Mouse (Mus musculus) limb, embryonic 12.5 days (tissue): ENCODE results near the gene Fam19a3. TPM values are rescaled to one million over a fixed set of nuclear protein-coding genes. Genes with fewer than 3 reads are reported as not detected.

Source experiments
- ATAC-seq: fragments of 200-750 bp; cut with Nextera tagmentation; 2 replicates; pipeline ENCODE4 v1.8.0; 2017; ENCODE audit warnings: low read depth, moderate TSS enrichment; ENCODE audit not compliant: insufficient number of reproducible peaks, insufficient read depth, low FRiP score, low TSS enrichment
- H3K27ac ChIP-seq: fragments of 300-500 bp; sonication (generic); 2 replicates; pipeline ENCODE4 v1.5.1; 2016; ENCODE audit warnings: mild to moderate bottlenecking, moderate library complexity
- H3K27me3 ChIP-seq: fragments of 300-500 bp; sonication (generic); 2 replicates; pipeline ENCODE4 v1.6.1; 2016; ENCODE audit warnings: mild to moderate bottlenecking, moderate library complexity
- H3K36me3 ChIP-seq: fragments of 300-500 bp; sonication (generic); 2 replicates; pipeline ENCODE4 v1.6.1; 2016; ENCODE audit warnings: mild to moderate bottlenecking, moderate library complexity
- H3K4me1 ChIP-seq: fragments of 300-500 bp; sonication (generic); replicated peaks from 2 replicates; pipeline ENCODE4 v1.6.1; 2016
- H3K4me2 ChIP-seq: fragments of 300-500 bp; sonication (generic); 2 replicates; pipeline ENCODE4 v1.6.1; 2016; ENCODE audit warnings: mild to moderate bottlenecking, moderate library complexity
- H3K4me3 ChIP-seq: fragments of 300-500 bp; sonication (generic); replicated peaks from 2 replicates; pipeline ENCODE4 v1.5.1; 2016; ENCODE audit warnings: mild to moderate bottlenecking
- H3K9ac ChIP-seq: fragments of 300-500 bp; sonication (generic); replicated peaks from 2 replicates; pipeline ENCODE4 v1.6.1; 2016; ENCODE audit warnings: mild to moderate bottlenecking, moderate library complexity
- H3K9me3 ChIP-seq: fragments of 300-500 bp; sonication (generic); 2 replicates; pipeline ENCODE4 v1.6.1; 2016; ENCODE audit warnings: mild to moderate bottlenecking, moderate library complexity
- WGBS: fragments of 180-500 bp; shearing (Covaris S2); methylation state at CpG from one replicate; pipeline ENCODE4 v1.1.7; 2016; 5-methylcytosine and 5-hydroxymethylcytosine counted together
- polyA plus RNA-seq: library from polyadenylated mRNA; unstranded; fragments of >200 nt; fragmentation: Nextera tagmentation; extraction: Ambion mirVana; gene quantifications from 2 replicates; pipeline ENCODE4 v1.2.1, GENCODE M21; 2016

Fam19a3 gene
- polyA plus RNA-seq, 1 experiment from 2014 or later, result 0.85 TPM

- peaks cover 10% of the 10 kb centered on the region for H3K4me1 ChIP-seq
- H3K36me3 ChIP-seq, result peaks cover 29% of the 10 kb centered on the region; the same call in 1 of the 2 replicates
- H3K9ac ChIP-seq, result no peak overlapping the region
- WGBS, result 27% methylated on average over 3 of the region's 3 CpGs
- no peak for ATAC-seq
- no peaks in the 10 kb centered on the region for H3K27me3 ChIP-seq
- H3K4me2 ChIP-seq, result no peak overlapping the region
- H3K4me3 ChIP-seq, result no peak overlapping the region
- H3K9me3 ChIP-seq, result no peaks in the 10 kb centered on the region
- no peak overlapping the region for H3K27ac ChIP-seq
Measured at GRCm38 (mm10) chr3:104811752-104812151, 30.1 kb upstream of the Fam19a3 start.

DNA sequence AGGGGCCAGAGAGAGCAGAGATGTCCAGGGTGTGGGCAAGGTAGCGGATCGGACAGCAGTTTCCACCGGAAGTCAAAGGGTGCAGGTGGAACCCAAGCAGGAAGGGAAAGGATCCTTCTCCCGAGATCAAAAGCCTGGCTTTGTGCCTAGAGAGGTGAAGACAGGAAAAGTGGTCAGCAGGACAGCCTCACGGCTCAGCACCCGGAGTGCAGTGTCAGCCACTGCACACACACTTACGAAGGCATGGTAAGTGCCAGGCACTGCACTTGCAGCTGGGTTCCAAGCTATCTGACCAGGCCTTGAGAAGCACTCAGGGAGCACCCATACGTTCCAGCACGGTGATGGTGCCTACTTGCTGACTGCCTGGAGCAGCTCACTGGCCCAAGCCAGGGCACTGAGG, 23.9 kb upstream of the Fam19a3 start:
- no peaks in the 10 kb centered on the region for H3K4me1 ChIP-seq
- ATAC-seq, result no peak
- no peaks in the 10 kb centered on the region for H3K27me3 ChIP-seq
- H3K9me3 ChIP-seq, result no peaks in the 10 kb centered on the region
- H3K9ac ChIP-seq, result no peak overlapping the region
- H3K4me3 ChIP-seq, result no peak overlapping the region
- H3K4me2 ChIP-seq, result no peak overlapping the region
- WGBS, result 76% methylated on average over 9 of the region's 9 CpGs
- peaks cover 57% of the 10 kb centered on the region for H3K36me3 ChIP-seq
- H3K27ac ChIP-seq, result no peak overlapping the region

GRCm38 (mm10) chr3:104804312-104804711, 22.7 kb upstream of the Fam19a3 start:
- Histone ChIP-seq H3K9me3 (no peaks in the 10 kb centered on the region), H3K9ac (no peak overlapping the region), H3K27me3 (no peaks in the 10 kb centered on the region), H3K4me2 (no peak overlapping the region), H3K4me1 (no peaks in the 10 kb centered on the region), H3K36me3 (peaks cover 70% of the 10 kb centered on the region), H3K27ac (no peak overlapping the region), H3K4me3 (no peak overlapping the region)
- no peak for ATAC-seq
- WGBS, result 90% methylated on average over 10 of the region's 10 CpGs

DNA sequence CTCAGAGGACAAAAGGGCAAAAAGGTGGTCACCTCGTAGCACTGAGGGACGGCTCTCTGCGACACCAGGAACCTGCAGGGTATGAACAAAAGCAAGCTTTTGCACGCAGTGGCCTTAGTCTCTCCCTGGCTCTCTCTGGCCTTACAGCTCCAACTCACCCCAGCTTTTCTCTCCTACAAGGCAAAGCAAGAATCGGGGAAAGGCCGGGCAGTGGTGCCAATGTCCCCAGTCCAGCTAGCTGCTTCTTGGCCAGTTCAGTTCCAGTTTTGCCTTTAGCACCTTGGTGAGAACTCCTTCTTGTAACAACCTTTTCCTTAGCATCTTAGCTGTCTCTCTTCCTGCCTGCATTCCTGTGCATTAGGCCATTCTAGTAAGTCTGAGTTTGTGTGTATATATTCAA, 19.8 kb upstream of the Fam19a3 start:
- H3K4me2 ChIP-seq, result no peak overlapping the region
- peaks cover 2% of the 10 kb centered on the region; the same call in 1 of the 2 replicates for H3K4me1 ChIP-seq
- H3K27me3 ChIP-seq, result no peaks in the 10 kb centered on the region
- WGBS, result 97% methylated on average over 6 of the region's 6 CpGs
- H3K36me3 ChIP-seq, result peaks cover 82% of the 10 kb centered on the region
- H3K4me3 ChIP-seq, result no peak overlapping the region
- no peaks in the 10 kb centered on the region for H3K9me3 ChIP-seq
- no peak overlapping the region for H3K9ac ChIP-seq
- no peak overlapping the region for H3K27ac ChIP-seq
- no peak for ATAC-seq

- ATAC-seq, result no peak
- 97% methylated on average over 11 of the region's 11 CpGs for WGBS
- Histone ChIP-seq H3K4me1 (peaks cover 10% of the 10 kb centered on the region), H3K4me2 (no peak overlapping the region), H3K27me3 (no peaks in the 10 kb centered on the region), H3K9ac (no peak overlapping the region), H3K4me3 (no peak overlapping the region), H3K27ac (no peak overlapping the region), H3K36me3 (peaks cover 84% of the 10 kb centered on the region), H3K9me3 (no peaks in the 10 kb centered on the region)
Measured at GRCm38 (mm10) chr3:104800681-104801080, 19.0 kb upstream of the Fam19a3 start.

DNA sequence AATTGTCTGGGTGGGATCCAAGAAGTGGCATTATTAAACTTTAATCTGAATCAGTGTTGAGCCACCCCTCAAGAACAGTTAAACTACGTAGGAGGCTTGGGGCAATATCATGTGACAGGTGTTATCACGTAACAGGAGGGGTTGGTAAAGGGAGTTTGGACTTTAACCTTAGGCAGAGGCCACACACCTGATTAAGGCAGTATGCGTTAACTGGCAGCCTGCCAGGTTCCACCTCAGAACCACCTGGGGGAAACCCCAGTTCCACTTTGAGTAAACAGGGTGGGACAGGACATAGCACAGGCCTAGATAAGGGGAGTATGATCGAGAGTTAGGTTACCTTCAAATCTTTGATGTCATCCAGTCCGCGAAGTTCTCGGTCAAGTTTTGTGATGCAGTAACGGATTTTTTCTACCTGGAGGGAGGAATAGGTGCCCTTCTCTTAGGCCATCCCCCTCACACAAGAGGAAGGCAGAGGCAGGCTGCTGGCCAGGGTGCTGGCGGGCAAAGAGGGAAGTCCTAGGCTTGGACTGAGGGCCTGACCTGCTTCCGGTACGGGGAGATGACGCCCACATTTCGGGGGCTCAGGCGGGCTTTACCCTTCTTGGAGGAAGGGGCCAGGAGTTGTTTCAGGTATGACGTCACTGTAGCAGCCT, 14.9 kb upstream of the Fam19a3 start:
- no peak overlapping the region for H3K4me3 ChIP-seq
- peaks cover 93% of the 10 kb centered on the region for H3K36me3 ChIP-seq
- WGBS, result 81% methylated on average over 15 of the region's 15 CpGs
- peaks cover 51% of the 10 kb centered on the region for H3K4me1 ChIP-seq
- no peak for ATAC-seq
- no peak overlapping the region for H3K9ac ChIP-seq
- H3K27me3 ChIP-seq, result no peaks in the 10 kb centered on the region
- H3K27ac ChIP-seq, result no peak overlapping the region
- no peak overlapping the region for H3K4me2 ChIP-seq
- H3K9me3 ChIP-seq, result no peaks in the 10 kb centered on the region

GRCm38 (mm10) chr3:104795661-104796340, 14.2 kb upstream of the Fam19a3 start:
- ATAC-seq, result no peak
- no peak overlapping the region for H3K4me2 ChIP-seq
- peaks cover 58% of the 10 kb centered on the region for H3K4me1 ChIP-seq
- H3K4me3 ChIP-seq, result no peak overlapping the region
- 70% methylated on average over 15 of the region's 15 CpGs for WGBS
- no peaks in the 10 kb centered on the region for H3K27me3 ChIP-seq
- H3K9me3 ChIP-seq, result no peaks in the 10 kb centered on the region
- H3K27ac ChIP-seq, result no peak overlapping the region
- H3K36me3 ChIP-seq, result peaks cover 87% of the 10 kb centered on the region
- no peak overlapping the region for H3K9ac ChIP-seq

GRCm38 (mm10) chr3:104794953-104795470, 13.4 kb upstream of the Fam19a3 start:
- peaks cover 66% of the 10 kb centered on the region for H3K4me1 ChIP-seq
- ATAC-seq, result no peak
- no peak overlapping the region for H3K4me2 ChIP-seq
- no peak overlapping the region for H3K4me3 ChIP-seq
- peaks cover 79% of the 10 kb centered on the region for H3K36me3 ChIP-seq
- peak overlapping the region; percentile 84 for H3K27ac ChIP-seq
- WGBS, result 50% methylated on average over 12 of the region's 12 CpGs
- no peaks in the 10 kb centered on the region for H3K9me3 ChIP-seq
- H3K27me3 ChIP-seq, result no peaks in the 10 kb centered on the region
- no peak overlapping the region for H3K9ac ChIP-seq

DNA sequence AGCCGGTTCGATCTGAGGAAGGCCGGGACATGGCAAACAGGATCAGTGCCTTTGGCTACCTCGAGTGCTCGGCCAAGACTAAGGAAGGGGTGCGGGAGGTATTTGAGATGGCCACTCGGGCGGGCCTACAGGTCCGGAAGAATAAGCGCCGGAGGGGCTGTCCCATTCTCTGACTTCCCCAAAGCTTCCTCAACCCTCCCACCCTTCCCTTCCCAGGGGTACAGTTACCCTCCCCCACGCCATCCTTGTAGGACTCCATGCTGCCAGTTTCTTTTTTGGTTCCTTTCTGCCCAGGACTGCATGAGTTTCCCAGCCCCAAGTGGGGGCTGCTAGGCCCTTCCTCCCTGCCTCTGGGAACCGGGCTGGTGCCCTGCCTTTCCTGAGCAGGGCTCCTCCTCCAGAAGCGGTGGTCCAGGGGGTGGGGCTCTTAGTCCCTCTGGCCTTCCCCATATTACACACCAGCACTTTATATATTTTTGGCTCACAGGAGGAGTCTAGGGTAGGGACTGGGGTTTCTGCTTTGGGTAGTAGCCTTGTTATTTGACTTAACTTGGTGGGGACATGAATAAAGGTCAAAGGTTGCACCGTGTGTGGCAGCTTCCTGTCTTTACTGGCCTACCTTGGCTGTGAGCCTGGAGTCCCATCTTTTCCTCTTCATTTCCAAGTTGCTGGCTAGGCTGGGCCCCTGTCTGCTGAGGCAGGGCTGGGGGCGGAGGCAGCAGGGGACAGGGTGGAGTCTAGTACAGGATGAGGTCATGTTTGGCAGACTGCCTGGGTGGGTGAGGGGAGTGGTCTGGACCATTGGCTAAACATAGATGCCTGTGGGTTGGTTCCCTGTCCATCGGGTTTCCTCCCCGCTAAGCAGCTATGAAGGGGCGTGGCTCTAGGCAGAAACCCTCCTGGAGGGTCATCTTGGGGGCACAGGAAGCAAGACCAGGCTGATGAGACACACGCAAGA, 12.5 kb upstream of the Fam19a3 start:
- H3K9me3 ChIP-seq, result no peaks in the 10 kb centered on the region
- peak overlapping the region; percentile 84 for H3K27ac ChIP-seq
- H3K4me3 ChIP-seq, result no peak overlapping the region
- no peak overlapping the region for H3K9ac ChIP-seq
- peak overlapping the region; percentile 26; the same call in 1 of the 2 replicates for H3K4me2 ChIP-seq
- H3K36me3 ChIP-seq, result peaks cover 70% of the 10 kb centered on the region
- no peaks in the 10 kb centered on the region for H3K27me3 ChIP-seq
- peak; percentile 85 for ATAC-seq
- peaks cover 70% of the 10 kb centered on the region for H3K4me1 ChIP-seq
- WGBS, result 50% methylated on average over 20 of the region's 20 CpGs

- Histone ChIP-seq H3K4me2 (peak overlapping the region; percentile 26; the same call in 1 of the 2 replicates), H3K27ac (no peak overlapping the region), H3K4me3 (no peak overlapping the region; the same call in 1 of the 2 replicates), H3K36me3 (peaks cover 61% of the 10 kb centered on the region), H3K4me1 (peaks cover 73% of the 10 kb centered on the region), H3K9me3 (no peaks in the 10 kb centered on the region), H3K27me3 (no peaks in the 10 kb centered on the region), H3K9ac (no peak overlapping the region)
- ATAC-seq, result no peak
- WGBS, result 68% methylated on average over 15 of the region's 15 CpGs
Measured at GRCm38 (mm10) chr3:104792360-104793270, 11.0 kb upstream of the Fam19a3 start.
